Mouse (Mus musculus) megakaryocyte, embryonic 14.5 days (primary cell): ENCODE measurements around the gene Tmem211. TPM values are rescaled to one million over a fixed set of nuclear protein-coding genes. Genes with fewer than 3 reads are reported as not detected.

Experiments used
- H3K27me3 ChIP-seq: replicated peaks from 2 replicates; pipeline ENCODE3; 2012; ENCODE audit warnings: inconsistent platforms
- H3K36me3 ChIP-seq: replicated peaks from 2 replicates; pipeline ENCODE3; 2012; ENCODE audit warnings: low read length, inconsistent platforms, mixed read lengths
- H3K4me1 ChIP-seq: 2 replicates; pipeline ENCODE4 v1.6.1; 2012; ENCODE audit warnings: inconsistent platforms
- H3K4me3 ChIP-seq: replicated peaks from 2 replicates; pipeline ENCODE3; 2012; ENCODE audit warnings: moderate library complexity, mild to moderate bottlenecking, inconsistent platforms
- H3K9me3 ChIP-seq: 2 replicates; pipeline ENCODE4 v1.6.1; 2012; ENCODE audit warnings: inconsistent platforms
- FLI1 ChIP-seq: IDR thresholded peaks from 2 replicates; pipeline ENCODE4 v1.6.1; 2012; ENCODE audit warnings: low read length, inconsistent platforms, mixed read lengths
- GATA1 ChIP-seq: IDR thresholded peaks from 3 replicates; pipeline ENCODE4 v1.6.1; 2012; ENCODE audit warnings: mixed read lengths, low read length, inconsistent platforms, borderline replicate concordance
- polyA plus RNA-seq: library from polyadenylated mRNA; stranded (reverse); fragments of >175 nt; gene quantifications from 2 replicates; pipeline ENCODE4 v1.2.3, GENCODE M21; 2012; ENCODE audit warnings: low replicate concordance; ENCODE audit not compliant: insufficient read depth

The Tmem211 gene
- polyA plus RNA-seq, 1 experiment: not detected

- no peak for TF ChIP-seq FLI1
- TF ChIP-seq GATA1: no peak
- H3K4me1 ChIP-seq: peaks cover 21% of the 10 kb centered on the region
- H3K36me3 ChIP-seq: no peaks in the 10 kb centered on the region
- peaks cover 7% of the 10 kb centered on the region for H3K9me3 ChIP-seq
- H3K27me3 ChIP-seq: peaks cover 86% of the 10 kb centered on the region
- H3K4me3 ChIP-seq: peak overlapping the region; percentile 89
These were observed 6.1 kb upstream of the Tmem211 start for GRCm38 (mm10) chr5:113220383-113221146.

- peaks cover 86% of the 10 kb centered on the region for H3K27me3 ChIP-seq
- H3K4me3 ChIP-seq: peak within 1 kb of the TSS; percentile 89
- peaks cover 7% of the 10 kb centered on the region for H3K9me3 ChIP-seq
These were observed 5.4 kb upstream of the Tmem211 start, which contains the start of gene 2900026A02Rik for GRCm38 (mm10) chr5:113221147-113221865. TSS of gene 2900026A02Rik (minus strand) at chr5:113221236.

DNA sequence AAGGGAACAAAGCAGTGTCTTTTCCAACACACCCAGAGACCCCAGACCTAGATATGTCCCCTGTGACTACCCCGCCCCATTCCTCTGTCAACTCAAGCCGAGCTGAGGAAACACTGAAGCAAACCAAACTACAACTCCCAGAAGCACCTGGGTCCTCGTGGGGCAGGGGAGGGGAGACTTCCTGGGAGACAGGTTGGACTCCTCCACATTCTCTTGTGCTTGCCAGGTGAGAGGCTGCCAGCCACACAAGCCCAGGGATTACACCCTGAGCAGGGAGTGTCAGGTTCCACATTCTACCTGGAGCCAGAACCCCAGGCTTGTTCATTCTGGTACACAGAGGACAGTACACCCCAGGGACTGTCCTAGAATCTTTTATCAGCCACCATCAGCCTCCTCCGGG lies 2.8 kb upstream of the Tmem211 start:
- Histone ChIP-seq H3K4me3 (no peak overlapping the region), H3K36me3 (no peaks in the 10 kb centered on the region), H3K27me3 (peaks cover 83% of the 10 kb centered on the region), H3K4me1 (peaks cover 31% of the 10 kb centered on the region), H3K9me3 (peaks cover 7% of the 10 kb centered on the region)
- TF ChIP-seq FLI1 (no peak), GATA1 (no peak)

More at GRCm38 (mm10) chr5:113221147-113221865, 5.4 kb upstream of the Tmem211 start, which contains the start of gene 2900026A02Rik:
- TF ChIP-seq FLI1: no peak
- TF ChIP-seq GATA1: no peak
- Histone ChIP-seq H3K4me1 (peaks cover 25% of the 10 kb centered on the region), H3K36me3 (no peaks in the 10 kb centered on the region)

GRCm38 (mm10) chr5:113225271-113225670 lies 1.4 kb upstream of the Tmem211 start:
- peaks cover 7% of the 10 kb centered on the region for H3K9me3 ChIP-seq
- peaks cover 29% of the 10 kb centered on the region for H3K4me1 ChIP-seq
- peaks cover 77% of the 10 kb centered on the region for H3K27me3 ChIP-seq
- H3K36me3 ChIP-seq: no peaks in the 10 kb centered on the region
- TF ChIP-seq FLI1: no peak
- TF ChIP-seq GATA1: no peak
- H3K4me3 ChIP-seq: no peak overlapping the region

- Histone ChIP-seq H3K4me3 (no peak overlapping the region), H3K27me3 (peaks cover 75% of the 10 kb centered on the region), H3K9me3 (peaks cover 7% of the 10 kb centered on the region), H3K36me3 (no peaks in the 10 kb centered on the region), H3K4me1 (peaks cover 23% of the 10 kb centered on the region)
- no peak for TF ChIP-seq FLI1
- TF ChIP-seq GATA1: no peak
These were observed 848 bp upstream of the Tmem211 start for GRCm38 (mm10) chr5:113225686-113226435.

DNA sequence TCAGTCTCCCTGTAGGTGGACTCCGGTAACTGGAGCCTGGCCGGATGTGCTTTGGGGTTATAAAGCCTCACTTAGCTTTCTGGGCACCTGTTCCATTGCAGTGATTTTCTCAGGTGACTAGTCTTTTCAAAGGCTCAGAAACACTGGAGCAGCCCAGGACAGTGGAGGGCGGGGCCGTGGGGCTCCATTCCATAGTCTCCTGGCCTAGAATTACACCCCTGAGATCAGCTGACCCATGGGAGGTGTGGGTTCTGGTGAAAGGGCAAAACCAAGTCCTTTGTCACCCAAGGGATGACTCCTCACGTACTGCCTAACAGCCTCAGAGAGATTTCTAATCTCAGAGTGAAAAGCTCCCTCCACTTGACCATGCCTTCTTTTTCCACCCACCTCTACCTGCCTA lies 3.5 kb downstream of the Tmem211 start:
- TF ChIP-seq FLI1 (no peak), GATA1 (no peak)
- peaks cover 61% of the 10 kb centered on the region for H3K27me3 ChIP-seq

DNA sequence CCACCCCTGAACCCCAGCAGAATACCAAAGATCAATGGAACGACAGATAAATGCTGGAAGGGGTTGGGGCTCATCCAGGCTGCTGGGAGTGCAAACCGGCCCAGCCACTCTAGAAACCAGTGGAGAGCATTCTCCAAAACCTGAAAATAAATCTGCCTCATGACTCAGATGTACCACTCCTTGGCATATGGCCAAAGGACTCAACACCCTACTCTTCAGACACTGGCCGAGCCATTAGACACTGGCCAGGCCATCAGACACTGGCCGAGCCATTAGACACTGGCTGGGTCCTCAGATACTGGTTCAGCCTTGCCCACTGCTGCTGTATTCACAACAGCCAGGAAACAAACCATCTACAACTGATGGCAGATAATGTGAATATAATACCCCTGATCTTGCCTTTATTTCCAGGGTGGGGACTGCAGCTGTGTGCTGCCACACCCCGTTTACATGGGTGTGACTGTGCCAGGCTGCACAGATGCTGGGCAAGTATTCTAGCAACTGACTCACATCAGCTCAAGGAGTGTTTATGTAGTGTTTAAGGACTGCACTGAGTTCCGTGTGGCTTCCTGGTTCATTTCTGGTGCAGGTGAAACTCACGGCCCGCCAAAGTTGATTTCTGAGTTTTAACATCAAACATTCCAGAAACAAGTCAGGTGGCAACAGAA lies 22.7 kb downstream of the Tmem211 start:
- Histone ChIP-seq H3K4me1 (no peaks in the 10 kb centered on the region), H3K36me3 (no peaks in the 10 kb centered on the region)
- no peak for TF ChIP-seq FLI1
- TF ChIP-seq GATA1: no peak

More for the DNA sequence above, 3.5 kb downstream of the Tmem211 start:
- H3K9me3 ChIP-seq: no peaks in the 10 kb centered on the region
- no peak overlapping the region for H3K4me3 ChIP-seq
- H3K4me1 ChIP-seq: peaks cover 12% of the 10 kb centered on the region
- no peaks in the 10 kb centered on the region for H3K36me3 ChIP-seq

GRCm38 (mm10) chr5:113250806-113251205 lies 24.1 kb downstream of the Tmem211 start:
- no peak for TF ChIP-seq FLI1
- no peak for TF ChIP-seq GATA1
- no peak overlapping the region for H3K4me3 ChIP-seq

More for the DNA sequence above, 22.7 kb downstream of the Tmem211 start:
- H3K9me3 ChIP-seq: peaks cover 9% of the 10 kb centered on the region
- H3K4me3 ChIP-seq: no peak overlapping the region
- H3K27me3 ChIP-seq: peaks cover 17% of the 10 kb centered on the region

GRCm38 (mm10) chr5:113265637-113266036 lies 38.9 kb downstream of the Tmem211 start:
- no peaks in the 10 kb centered on the region for H3K36me3 ChIP-seq
- H3K9me3 ChIP-seq: peaks cover 38% of the 10 kb centered on the region
- H3K27me3 ChIP-seq: peaks cover 3% of the 10 kb centered on the region
- no peak for TF ChIP-seq GATA1
- TF ChIP-seq FLI1: no peak
- no peak overlapping the region for H3K4me3 ChIP-seq
- no peaks in the 10 kb centered on the region for H3K4me1 ChIP-seq

More at GRCm38 (mm10) chr5:113250806-113251205, 24.1 kb downstream of the Tmem211 start:
- Histone ChIP-seq H3K36me3 (no peaks in the 10 kb centered on the region), H3K9me3 (peaks cover 9% of the 10 kb centered on the region), H3K27me3 (peaks cover 21% of the 10 kb centered on the region), H3K4me1 (no peaks in the 10 kb centered on the region)
